Mouse (Mus musculus) olfactory bulb, adult 2 months (tissue): ENCODE measurements around the gene Bag6.

Source experiments
- CTCF ChIP-seq: fragments of 200-500 bp; IDR thresholded peaks from 2 replicates; pipeline ENCODE4 v1.5.1; 2012; ENCODE audit warnings: low read depth, mild to moderate bottlenecking, low read length, moderate library complexity; ENCODE audit not compliant: insufficient read depth
- POLR2A ChIP-seq: fragments of 200-500 bp; IDR thresholded peaks from 2 replicates; pipeline ENCODE4 v1.6.1; 2012; ENCODE audit warnings: mild to moderate bottlenecking, low read depth, low read length, moderate library complexity; ENCODE audit not compliant: insufficient read depth

DNA sequence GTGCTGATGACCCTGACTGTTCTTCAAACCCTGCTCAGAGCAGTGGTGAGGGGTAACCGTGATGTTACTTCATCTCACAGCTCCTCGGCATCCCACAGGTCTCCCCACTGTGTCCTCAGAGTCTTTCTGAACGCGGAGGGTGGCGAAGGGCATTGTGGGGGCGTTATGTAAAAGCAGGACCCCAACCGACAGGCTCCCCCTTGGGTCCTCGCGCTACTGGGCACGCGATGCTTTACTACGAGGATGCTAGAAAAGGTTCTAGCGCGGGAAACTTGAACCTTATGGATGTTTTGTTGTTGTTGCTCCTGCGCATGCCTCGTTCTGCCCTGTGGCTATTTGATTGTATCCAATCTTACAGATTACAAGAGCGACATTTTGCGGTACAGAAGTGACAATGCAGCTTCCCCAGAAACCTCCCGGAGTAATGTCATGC lies 13.1 kb upstream of the Bag6 start, which contains the start of gene Csnk2b:
- TF ChIP-seq POLR2A = no peak
- no peak for TF ChIP-seq CTCF
